Comparison of ENCODE assay signal across 8 mouse cellular contexts in the genomic region with DNA sequence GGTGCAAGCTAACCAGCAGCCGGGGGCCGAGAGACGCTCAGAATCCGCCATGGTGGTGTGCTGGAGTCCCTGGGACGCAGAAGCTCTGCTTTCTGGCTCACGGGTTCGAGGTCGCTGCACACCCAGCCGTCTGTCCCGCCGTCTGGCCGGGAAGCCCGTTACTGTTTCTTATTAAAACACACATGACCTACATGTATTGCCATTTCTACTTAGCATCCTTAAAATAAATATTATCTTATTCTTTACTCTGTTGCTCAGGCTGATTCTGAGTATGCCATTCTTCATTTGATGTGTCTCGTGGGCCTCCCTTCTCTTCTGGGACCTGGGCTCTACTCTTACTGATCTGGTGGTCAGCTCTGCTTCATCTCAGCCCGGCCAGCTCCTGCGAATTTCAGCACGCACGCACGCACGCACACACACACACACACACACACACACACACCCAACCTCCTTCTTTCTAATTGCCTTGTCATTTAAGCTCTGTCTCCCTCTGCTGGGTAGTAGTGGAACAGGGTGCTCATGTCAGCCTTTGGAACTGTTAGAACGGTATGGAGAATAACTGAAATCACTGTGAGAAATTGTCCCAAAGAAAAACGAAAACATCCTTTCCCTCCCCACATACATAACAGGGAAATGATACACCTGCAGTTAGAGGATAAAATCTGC. TPM values are rescaled to one million over a fixed set of nuclear protein-coding genes. Genes with fewer than 3 reads are reported as not detected.
A peak's percentile ranks its signal among the peaks of the same experiment; 100 is the strongest.
DNase-seq lines count a peak whose midpoint lies in the region; ATAC-seq lines count a peak whose summit lies in the region.

Gene Gm6169, minus strand, starts transcription at position 51 of the 666 bp plus-strand sequence.

- no peak for ATAC-seq in kidney, embryonic 16.5 days (ENCODE audit: low FRiP score, low TSS enrichment)
- 0 out of 2 replicates have a peak, but pooled peaks have one; percentile 30 for ATAC-seq in hindbrain, embryonic 16.5 days

- no peaks in the 10 kb centered on the region for H3K36me3 ChIP-seq in kidney, embryonic 16.5 days (ENCODE audit: insufficient read depth, low read length)
- no peaks in the 10 kb centered on the region for H3K36me3 ChIP-seq in hindbrain, embryonic 16.5 days (ENCODE audit: control insufficient read depth, insufficient read depth, low read length)

- intact Hi-C loops in left cerebral cortex, postnatal 10 days (cut with DNase I) = no loop called here

- H3K4me3 ChIP-seq in kidney, embryonic 16.5 days (ENCODE audit: low read length) = no peak within 1 kb of the TSS
- H3K4me3 ChIP-seq in hindbrain, embryonic 16.5 days (ENCODE audit: low read length) = no peak within 1 kb of the TSS

- 74% methylated on average over 19 of the region's 22 CpGs for WGBS in kidney, embryonic 16.5 days
- 71% methylated on average over 20 of the region's 22 CpGs for WGBS in hindbrain, embryonic 16.5 days

- no peak within 1 kb of the TSS for H3K9ac ChIP-seq in kidney, embryonic 16.5 days (replicated peaks; ENCODE audit: low read length)
- H3K9ac ChIP-seq in hindbrain, embryonic 16.5 days (ENCODE audit: low read depth, low read length) = no peak within 1 kb of the TSS

- H3K4me2 ChIP-seq in kidney, embryonic 16.5 days (replicated peaks; ENCODE audit: low read depth, low read length) = no peak within 1 kb of the TSS
- H3K4me2 ChIP-seq in hindbrain, embryonic 16.5 days (ENCODE audit: low read length) = no peak within 1 kb of the TSS

- H3K4me1 ChIP-seq in kidney, embryonic 16.5 days (ENCODE audit: insufficient read depth, low read length) = no peaks in the 10 kb centered on the region
- H3K4me1 ChIP-seq in hindbrain, embryonic 16.5 days (ENCODE audit: control insufficient read depth, insufficient read depth, low read depth, low read length) = no peaks in the 10 kb centered on the region

- DNase-seq in kidney, adult 18-20 months = peak; percentile 38
- peak; percentile 16 for DNase-seq in adrenal gland, postnatal 25 days
- DNase-seq in embryo, embryonic 11 days = peak; percentile 65
- peak; percentile 70 to 71 for DNase-seq in left cerebral cortex, postnatal 10 days (ENCODE audit: extremely low spot score in 1 of 2, low spot score in 2 of 2)
- peak; percentile 24 for DNase-seq in naive thymus-derived CD4-positive, alpha-beta T cell, adult 2 months (ENCODE audit: low read depth)
- DNase-seq in spleen, postnatal 36 days (ENCODE audit: low spot score in 2 of 2) = no peak

- no peak within 1 kb of the TSS for H3K27ac ChIP-seq in kidney, embryonic 16.5 days (ENCODE audit: low read length)
- H3K27ac ChIP-seq in hindbrain, embryonic 16.5 days (ENCODE audit: low read depth, low read length) = no peak within 1 kb of the TSS

- no peaks in the 10 kb centered on the region for H3K27me3 ChIP-seq in kidney, embryonic 16.5 days (ENCODE audit: insufficient read depth, low read length)
- H3K27me3 ChIP-seq in hindbrain, embryonic 16.5 days (replicated peaks; ENCODE audit: control insufficient read depth, insufficient read depth, low read length) = no peaks in the 10 kb centered on the region

- H3K9me3 ChIP-seq in kidney, embryonic 16.5 days (ENCODE audit: low read length) = no peaks in the 10 kb centered on the region
- no peaks in the 10 kb centered on the region for H3K9me3 ChIP-seq in hindbrain, embryonic 16.5 days (ENCODE audit: control insufficient read depth, low read length)

RNA-seq across cellular contexts. Expression of gene Gm6169, which starts in this region (rescaled TPM):
- polyA plus RNA-seq in kidney, embryonic 16.5 days (2015; fragmentation: Nextera tagmentation; extraction: Ambion mirVana) = 3.4 and 11.4 TPM in 2 replicates
- total RNA-seq in adrenal gland, postnatal 25 days (2021) = 23.3 and 33.2 TPM in 2 replicates
- polyA plus RNA-seq in hindbrain, embryonic 16.5 days (2015; fragmentation: Nextera tagmentation; extraction: Ambion mirVana) = 0.69 and 1.4 TPM in 2 replicates
- total RNA-seq in left cerebral cortex, postnatal 10 days (2021) = 1 to 10 TPM in 1 of 2 experiments, not detected in 1; 4.3 TPM

Comparison
In these comparisons a context has a peak if more than half of its experiments do, and no peak if none do; other contexts are left out.
1. DNase-seq: peak in kidney, adult 18-20 months (single experiment), adrenal gland, postnatal 25 days (single experiment), embryo, embryonic 11 days (single experiment), left cerebral cortex, postnatal 10 days (2 of 2) and naive thymus-derived CD4-positive, alpha-beta T cell, adult 2 months (single experiment); none in spleen, postnatal 36 days (0 of 2).